Mouse (Mus musculus): ENCODE results near the gene Cdc40. TPM values are rescaled to one million over a fixed set of nuclear protein-coding genes. Genes with fewer than 3 reads are reported as not detected.

The Cdc40 gene
- 37.1 and 39.7 TPM in 2 replicates for polyA plus RNA-seq (2015; fragmentation: Nextera tagmentation; extraction: Ambion mirVana)

- Histone ChIP-seq H3K9me3 (no peaks in the 10 kb centered on the region), H3K4me1 (peaks cover 18% of the 10 kb centered on the region), H3K36me3 (no peaks in the 10 kb centered on the region), H3K9ac (peak within 1 kb of the TSS; percentile 94), H3K27ac (peak within 1 kb of the TSS; percentile 96), H3K4me2 (peak within 1 kb of the TSS; percentile 75), H3K27me3 (no peaks in the 10 kb centered on the region), H3K4me3 (peak within 1 kb of the TSS; percentile 91)
- under 1% methylated on average over 44 of the region's 44 CpGs for WGBS
- ATAC-seq (ENCODE audit: insufficient number of reproducible peaks, insufficient read depth, low FRiP score, low TSS enrichment, low read depth), result peak; percentile 97
Observed at GRCm38 (mm10) chr10:40882831-40883643, at the start of gene Cdc40, which contains the start of gene Wasf1. TSS of gene Cdc40 (minus strand) at chr10:40883311. TSS of gene Wasf1 (plus strand) at chr10:40883475.

DNA sequence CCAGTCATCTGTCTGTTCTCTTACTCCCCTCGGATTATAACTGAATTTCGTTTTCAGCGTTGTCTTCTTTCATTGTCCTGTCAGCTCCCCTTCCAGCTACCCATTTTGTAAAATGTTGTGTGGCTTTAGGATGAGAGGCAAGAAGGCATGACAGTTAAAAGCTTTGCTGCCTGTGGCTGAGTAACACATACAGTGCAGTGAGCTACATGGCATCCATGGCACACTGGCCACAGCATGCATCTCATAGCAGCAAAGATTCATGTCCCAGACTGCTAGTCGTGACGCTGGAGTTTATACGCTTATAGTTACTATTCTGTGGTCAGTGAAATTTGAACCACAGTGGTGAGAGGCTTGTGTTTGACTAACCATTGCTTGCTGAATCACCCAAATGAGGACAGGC is 36.4 kb upstream of the Cdc40 start:
- peaks cover 7% of the 10 kb centered on the region; the same call in 1 of the 2 replicates for H3K36me3 ChIP-seq
- WGBS, result 66% methylated on average over 6 of the region's 6 CpGs
- no peak overlapping the region for H3K4me2 ChIP-seq
- H3K4me1 ChIP-seq, result no peaks in the 10 kb centered on the region
- no peak overlapping the region for H3K9ac ChIP-seq
- H3K27me3 ChIP-seq, result no peaks in the 10 kb centered on the region
- H3K9me3 ChIP-seq, result no peaks in the 10 kb centered on the region
- no peak overlapping the region for H3K4me3 ChIP-seq
- no peak for ATAC-seq (ENCODE audit: insufficient number of reproducible peaks, insufficient read depth, low FRiP score, low TSS enrichment, low read depth)
- no peak overlapping the region for H3K27ac ChIP-seq

DNA sequence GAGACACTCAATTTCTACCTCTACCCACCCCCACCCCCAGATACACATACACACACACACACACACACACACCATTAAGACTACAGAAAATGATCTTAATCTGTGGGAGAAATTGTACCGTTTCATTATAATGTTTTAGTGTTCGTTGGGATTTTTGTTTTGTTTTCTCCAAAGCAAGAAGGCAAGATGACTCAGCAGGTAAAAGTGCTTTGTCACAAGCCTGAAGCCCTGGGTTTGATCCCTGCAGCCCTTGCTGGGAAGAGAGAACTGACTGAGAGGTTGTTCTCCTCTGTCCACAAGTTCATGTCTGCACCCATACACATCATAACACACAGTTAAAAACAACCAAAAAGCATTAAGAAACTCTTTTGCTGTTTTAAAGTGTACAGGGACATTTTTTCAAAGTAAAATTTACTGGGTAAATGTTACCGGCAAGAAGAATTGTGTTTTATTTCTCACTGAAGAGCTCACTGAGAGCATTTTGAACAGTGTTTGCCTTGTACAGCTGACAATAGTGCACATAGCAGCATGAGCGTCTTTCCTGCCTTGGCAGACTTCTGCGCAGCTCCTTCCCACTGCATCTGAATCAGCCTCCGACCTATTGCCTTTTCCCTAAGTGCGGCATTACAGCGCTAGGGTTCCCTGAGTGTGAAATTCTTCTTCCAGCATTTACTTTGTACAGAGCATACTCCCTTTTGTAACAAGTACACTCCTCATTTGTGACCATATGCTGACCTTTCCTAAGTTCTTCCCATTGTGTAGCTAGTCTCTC is 35.7 kb upstream of the Cdc40 start:
- Histone ChIP-seq H3K27me3 (no peaks in the 10 kb centered on the region), H3K4me3 (no peak overlapping the region), H3K4me2 (no peak overlapping the region), H3K27ac (no peak overlapping the region), H3K36me3 (peaks cover under 1% of the 10 kb centered on the region; the same call in 1 of the 2 replicates), H3K4me1 (no peaks in the 10 kb centered on the region), H3K9ac (no peak overlapping the region), H3K9me3 (no peaks in the 10 kb centered on the region)
- WGBS, result 84% methylated on average over 8 of the region's 8 CpGs
- ATAC-seq (ENCODE audit: insufficient number of reproducible peaks, insufficient read depth, low FRiP score, low TSS enrichment, low read depth), result no peak

DNA sequence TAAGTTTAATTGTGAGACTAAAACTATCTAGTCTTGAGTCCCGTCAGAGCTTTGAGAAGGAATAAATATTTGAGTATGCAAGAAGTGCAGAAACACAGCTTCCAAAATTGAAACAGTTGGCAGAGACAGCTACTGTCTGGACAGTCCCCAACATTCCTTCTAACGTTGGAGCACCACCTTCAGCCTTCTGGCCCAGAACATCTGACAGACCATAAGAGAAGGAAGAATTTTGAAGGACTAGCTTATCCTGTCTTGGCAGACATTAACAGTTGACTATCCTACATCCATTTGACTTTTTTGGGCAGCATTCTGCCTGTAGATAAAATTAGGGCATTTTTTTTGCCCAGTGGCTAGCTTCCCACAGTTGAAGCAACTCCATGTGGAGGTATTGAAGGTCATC is 32.1 kb upstream of the Cdc40 start:
- no peaks in the 10 kb centered on the region for H3K27me3 ChIP-seq
- H3K36me3 ChIP-seq, result peaks cover 3% of the 10 kb centered on the region; the same call in 1 of the 2 replicates
- no peak for ATAC-seq (ENCODE audit: insufficient number of reproducible peaks, insufficient read depth, low FRiP score, low TSS enrichment, low read depth)
- H3K9me3 ChIP-seq, result no peaks in the 10 kb centered on the region
- no peak overlapping the region for H3K4me2 ChIP-seq
- no peak overlapping the region for H3K4me3 ChIP-seq
- no peak overlapping the region for H3K9ac ChIP-seq
- peaks cover 3% of the 10 kb centered on the region; the same call in 1 of the 2 replicates for H3K4me1 ChIP-seq
- WGBS, result 81% methylated on average over 2 of the region's 2 CpGs
- no peak overlapping the region for H3K27ac ChIP-seq

DNA sequence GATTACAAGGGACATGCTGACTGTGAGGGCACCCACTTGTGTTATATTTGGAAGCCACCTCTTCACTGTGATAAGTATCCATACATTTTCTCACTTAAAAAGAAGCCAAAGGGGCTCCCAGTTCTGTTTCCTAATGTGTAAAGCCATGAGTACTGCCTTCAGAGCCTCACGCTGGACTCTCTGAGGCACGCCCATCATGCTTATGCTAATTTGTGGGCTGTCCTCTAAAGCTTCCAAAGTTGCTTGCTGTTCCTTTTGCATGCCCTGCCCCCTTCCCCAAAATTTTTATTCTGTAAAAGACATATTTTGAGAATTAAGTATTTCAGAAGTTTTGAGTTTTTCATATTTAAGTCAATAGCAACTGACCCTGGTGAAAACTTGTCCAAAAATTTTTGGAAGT is 27.7 kb upstream of the Cdc40 start:
- no peak overlapping the region for H3K4me2 ChIP-seq
- no peak overlapping the region for H3K27ac ChIP-seq
- H3K27me3 ChIP-seq, result no peaks in the 10 kb centered on the region
- H3K36me3 ChIP-seq, result peaks cover 3% of the 10 kb centered on the region; the same call in 1 of the 2 replicates
- no peaks in the 10 kb centered on the region for H3K9me3 ChIP-seq
- no peak overlapping the region for H3K4me3 ChIP-seq
- no peak for ATAC-seq (ENCODE audit: insufficient number of reproducible peaks, insufficient read depth, low FRiP score, low TSS enrichment, low read depth)
- H3K4me1 ChIP-seq, result peaks cover 11% of the 10 kb centered on the region; the same call in 1 of the 2 replicates
- no peak overlapping the region for H3K9ac ChIP-seq
- 64% methylated on average over 2 of the region's 2 CpGs for WGBS

DNA sequence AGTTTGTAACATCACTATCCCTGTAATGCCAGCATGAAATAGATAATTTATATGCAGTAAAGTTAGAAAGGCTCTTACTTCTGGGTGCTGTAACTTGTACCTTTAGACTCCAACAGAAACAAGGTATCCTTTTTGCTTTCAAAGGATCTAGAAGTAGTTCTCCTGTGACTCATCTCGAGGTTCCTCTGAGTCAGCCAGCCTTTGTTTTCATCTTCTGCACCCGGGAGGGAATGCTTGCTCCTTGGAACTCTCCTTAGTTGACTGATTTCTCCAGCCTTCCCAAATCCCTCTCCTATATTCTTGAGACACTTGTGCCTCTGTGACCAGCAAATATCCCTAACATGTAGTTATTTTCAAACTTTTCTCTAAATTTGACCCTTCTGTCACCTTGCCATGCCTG is 25.5 kb upstream of the Cdc40 start:
- H3K9ac ChIP-seq, result no peak overlapping the region
- H3K36me3 ChIP-seq, result peaks cover 3% of the 10 kb centered on the region; the same call in 1 of the 2 replicates
- H3K27me3 ChIP-seq, result no peaks in the 10 kb centered on the region
- H3K9me3 ChIP-seq, result no peaks in the 10 kb centered on the region
- ATAC-seq (ENCODE audit: insufficient number of reproducible peaks, insufficient read depth, low FRiP score, low TSS enrichment, low read depth), result no peak
- no peak overlapping the region for H3K4me3 ChIP-seq
- WGBS, result 49% methylated on average over 2 of the region's 2 CpGs
- H3K27ac ChIP-seq, result no peak overlapping the region
- peaks cover 11% of the 10 kb centered on the region; the same call in 1 of the 2 replicates for H3K4me1 ChIP-seq
- no peak overlapping the region for H3K4me2 ChIP-seq

DNA sequence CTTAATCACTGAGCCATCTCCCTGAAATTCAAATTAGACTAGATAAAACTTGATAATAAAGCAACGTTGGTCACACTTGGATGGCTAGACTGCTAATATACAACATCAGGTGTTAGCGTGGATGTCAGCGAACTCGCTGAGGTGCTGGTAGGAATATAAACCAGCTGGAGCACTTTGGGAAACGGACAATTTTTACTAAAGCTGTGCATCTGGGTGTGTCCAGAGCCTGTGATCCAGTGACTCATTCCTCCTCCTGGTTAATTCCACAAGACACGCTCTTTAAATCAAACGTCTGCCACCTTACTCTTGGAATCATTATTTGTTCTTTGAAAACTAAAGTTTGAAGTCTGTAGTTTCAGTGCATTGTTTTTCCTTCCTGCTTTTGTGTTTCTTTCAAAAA is 23.7 kb upstream of the Cdc40 start:
- ATAC-seq (ENCODE audit: insufficient number of reproducible peaks, insufficient read depth, low FRiP score, low TSS enrichment, low read depth), result no peak
- Histone ChIP-seq H3K9me3 (no peaks in the 10 kb centered on the region), H3K27me3 (no peaks in the 10 kb centered on the region), H3K4me2 (no peak overlapping the region), H3K36me3 (no peaks in the 10 kb centered on the region), H3K9ac (no peak overlapping the region), H3K4me1 (peaks cover 11% of the 10 kb centered on the region; the same call in 1 of the 2 replicates), H3K27ac (no peak overlapping the region), H3K4me3 (no peak overlapping the region)
- 71% methylated on average over 7 of the region's 7 CpGs for WGBS

DNA sequence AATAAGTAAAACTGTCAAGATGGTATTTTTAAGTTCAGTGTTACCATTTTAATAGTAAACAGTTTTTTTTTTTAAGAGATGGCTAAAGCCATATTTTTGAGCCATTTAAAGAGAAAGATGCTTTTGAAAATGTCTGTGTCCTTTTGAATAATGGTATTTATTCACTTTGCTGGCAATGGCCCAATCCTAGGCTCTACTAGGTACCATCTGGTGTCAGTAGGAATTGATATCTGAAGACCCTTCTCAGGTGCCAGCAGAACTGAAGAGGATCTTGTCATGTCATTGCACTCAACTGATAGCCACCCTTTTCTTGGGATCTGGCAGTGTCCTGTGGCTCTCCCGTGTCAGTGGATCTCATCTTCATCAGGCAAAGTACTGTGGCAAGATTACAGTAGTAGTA is 23.0 kb upstream of the Cdc40 start:
- H3K4me3 ChIP-seq, result no peak overlapping the region
- H3K4me1 ChIP-seq, result peaks cover 11% of the 10 kb centered on the region; the same call in 1 of the 2 replicates
- no peak for ATAC-seq (ENCODE audit: insufficient number of reproducible peaks, insufficient read depth, low FRiP score, low TSS enrichment, low read depth)
- no peaks in the 10 kb centered on the region for H3K36me3 ChIP-seq
- H3K27ac ChIP-seq, result no peak overlapping the region
- no peaks in the 10 kb centered on the region for H3K27me3 ChIP-seq
- H3K4me2 ChIP-seq, result no peak overlapping the region
- no peak overlapping the region for H3K9ac ChIP-seq
- 94% methylated on average over 1 of the region's 1 CpGs for WGBS
- no peaks in the 10 kb centered on the region for H3K9me3 ChIP-seq

DNA sequence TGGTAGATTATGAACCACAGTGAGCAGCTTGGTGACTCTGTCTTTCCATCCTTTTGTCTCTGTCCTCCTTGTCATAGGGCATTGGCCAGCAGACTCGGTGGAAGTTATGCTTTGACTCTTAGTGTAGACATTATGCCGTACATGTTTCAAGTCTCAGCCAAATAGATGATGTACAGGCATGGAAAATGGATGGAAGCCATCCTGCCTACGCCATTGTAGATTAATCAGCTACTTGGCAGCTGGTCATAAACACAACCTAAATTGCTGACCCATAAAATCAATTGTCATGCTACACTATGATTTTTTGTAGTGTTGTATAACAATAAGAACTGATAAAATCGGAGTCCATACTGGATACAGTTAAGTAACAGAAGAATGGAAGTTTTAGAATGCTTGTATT is 18.7 kb upstream of the Cdc40 start:
- no peaks in the 10 kb centered on the region for H3K9me3 ChIP-seq
- H3K27me3 ChIP-seq, result no peaks in the 10 kb centered on the region
- no peaks in the 10 kb centered on the region for H3K36me3 ChIP-seq
- no peak overlapping the region for H3K9ac ChIP-seq
- ATAC-seq (ENCODE audit: insufficient number of reproducible peaks, insufficient read depth, low FRiP score, low TSS enrichment, low read depth), result no peak
- H3K4me1 ChIP-seq, result peaks cover 10% of the 10 kb centered on the region
- 77% methylated on average over 4 of the region's 4 CpGs for WGBS
- H3K4me2 ChIP-seq, result no peak overlapping the region
- no peak overlapping the region for H3K4me3 ChIP-seq
- no peak overlapping the region for H3K27ac ChIP-seq

- Histone ChIP-seq H3K4me2 (no peak overlapping the region), H3K9ac (no peak overlapping the region), H3K4me3 (no peak overlapping the region), H3K27me3 (no peaks in the 10 kb centered on the region), H3K36me3 (no peaks in the 10 kb centered on the region), H3K9me3 (no peaks in the 10 kb centered on the region), H3K27ac (no peak overlapping the region), H3K4me1 (peaks cover 7% of the 10 kb centered on the region)
- ATAC-seq (ENCODE audit: insufficient number of reproducible peaks, insufficient read depth, low FRiP score, low TSS enrichment, low read depth), result no peak
- WGBS, result 43% methylated on average over 5 of the region's 5 CpGs
Observed at GRCm38 (mm10) chr10:40896656-40897055, 13.5 kb upstream of the Cdc40 start.

DNA sequence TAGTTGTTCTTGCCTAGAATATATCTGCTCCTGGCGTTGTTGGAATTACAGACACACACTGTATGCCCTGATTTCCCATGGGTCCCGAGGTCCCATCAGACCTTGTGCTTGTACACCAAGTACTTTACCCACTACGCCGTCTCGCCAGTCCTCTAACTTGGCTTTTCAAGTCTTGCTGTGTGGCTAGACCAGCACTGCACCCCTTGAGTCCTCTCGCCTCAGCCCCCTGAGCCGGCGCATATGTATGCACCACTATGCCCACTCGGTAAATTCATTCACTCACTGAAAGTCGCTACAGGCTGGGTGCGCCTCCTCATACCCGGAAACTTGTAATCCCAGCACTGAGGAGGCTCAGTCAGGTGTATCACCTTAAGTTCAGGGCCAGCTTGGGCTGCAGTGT is 12.7 kb upstream of the Cdc40 start:
- Histone ChIP-seq H3K4me2 (no peak overlapping the region), H3K4me3 (no peak overlapping the region), H3K9ac (no peak overlapping the region), H3K4me1 (peaks cover 7% of the 10 kb centered on the region), H3K27me3 (no peaks in the 10 kb centered on the region), H3K9me3 (no peaks in the 10 kb centered on the region), H3K27ac (no peak overlapping the region), H3K36me3 (no peaks in the 10 kb centered on the region)
- ATAC-seq (ENCODE audit: insufficient number of reproducible peaks, insufficient read depth, low FRiP score, low TSS enrichment, low read depth), result no peak
- WGBS, result 91% methylated on average over 12 of the region's 12 CpGs
